Mouse (Mus musculus) limb, embryonic 12.5 days (tissue): ENCODE data around the gene Rasal3. TPM values are rescaled to one million over a fixed set of nuclear protein-coding genes. Genes with fewer than 3 reads are reported as not detected.

ENCODE experiments used
- ATAC-seq: fragments of 200-750 bp; cut with Nextera tagmentation; 2 replicates; pipeline ENCODE4 v1.8.0; 2017; ENCODE audit warnings: low read depth, moderate TSS enrichment; ENCODE audit not compliant: insufficient number of reproducible peaks, insufficient read depth, low FRiP score, low TSS enrichment
- H3K27ac ChIP-seq: fragments of 300-500 bp; sonication (generic); 2 replicates; pipeline ENCODE4 v1.5.1; 2016; ENCODE audit warnings: mild to moderate bottlenecking, moderate library complexity
- H3K27me3 ChIP-seq: fragments of 300-500 bp; sonication (generic); 2 replicates; pipeline ENCODE4 v1.6.1; 2016; ENCODE audit warnings: mild to moderate bottlenecking, moderate library complexity
- H3K36me3 ChIP-seq: fragments of 300-500 bp; sonication (generic); 2 replicates; pipeline ENCODE4 v1.6.1; 2016; ENCODE audit warnings: mild to moderate bottlenecking, moderate library complexity
- H3K4me1 ChIP-seq: fragments of 300-500 bp; sonication (generic); replicated peaks from 2 replicates; pipeline ENCODE4 v1.6.1; 2016
- H3K4me2 ChIP-seq: fragments of 300-500 bp; sonication (generic); 2 replicates; pipeline ENCODE4 v1.6.1; 2016; ENCODE audit warnings: mild to moderate bottlenecking, moderate library complexity
- H3K4me3 ChIP-seq: fragments of 300-500 bp; sonication (generic); replicated peaks from 2 replicates; pipeline ENCODE4 v1.5.1; 2016; ENCODE audit warnings: mild to moderate bottlenecking
- H3K9ac ChIP-seq: fragments of 300-500 bp; sonication (generic); replicated peaks from 2 replicates; pipeline ENCODE4 v1.6.1; 2016; ENCODE audit warnings: mild to moderate bottlenecking, moderate library complexity
- H3K9me3 ChIP-seq: fragments of 300-500 bp; sonication (generic); 2 replicates; pipeline ENCODE4 v1.6.1; 2016; ENCODE audit warnings: mild to moderate bottlenecking, moderate library complexity
- WGBS: fragments of 180-500 bp; shearing (Covaris S2); methylation state at CpG from one replicate; pipeline ENCODE4 v1.1.7; 2016; 5-methylcytosine and 5-hydroxymethylcytosine counted together
- polyA plus RNA-seq: library from polyadenylated mRNA; unstranded; fragments of >200 nt; fragmentation: Nextera tagmentation; extraction: Ambion mirVana; gene quantifications from 2 replicates; pipeline ENCODE4 v1.2.1, GENCODE M21; 2016

The Rasal3 gene
- polyA plus RNA-seq, 1 experiment from 2014 or later, result 1.1 TPM

DNA sequence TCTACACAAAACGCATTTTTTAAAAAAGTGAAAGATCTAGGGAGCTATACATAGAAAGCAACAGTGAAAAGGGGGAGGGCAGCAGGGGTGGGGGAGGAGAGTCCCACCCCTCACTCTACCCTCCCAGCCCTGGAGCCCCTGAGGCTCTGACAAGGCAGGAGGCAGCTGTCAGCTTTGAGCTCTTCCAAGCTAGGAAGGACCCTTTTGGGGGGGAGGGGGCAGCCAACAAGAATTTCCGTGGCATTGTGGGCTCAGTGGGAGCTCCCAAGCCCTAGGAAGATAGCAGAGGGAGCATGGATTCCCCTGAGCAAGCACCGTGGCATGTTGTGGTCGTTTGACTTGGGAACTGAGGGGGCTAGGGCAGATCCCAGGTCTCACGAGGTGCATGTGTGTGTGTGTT, 49.2 kb downstream of the Rasal3 start:
- Histone ChIP-seq H3K36me3 (peaks cover 65% of the 10 kb centered on the region), H3K27ac (no peak overlapping the region), H3K9ac (no peak overlapping the region), H3K4me3 (no peak overlapping the region), H3K9me3 (no peaks in the 10 kb centered on the region), H3K4me2 (no peak overlapping the region), H3K4me1 (peaks cover 7% of the 10 kb centered on the region), H3K27me3 (no peaks in the 10 kb centered on the region)
- ATAC-seq, result no peak
- 71% methylated on average over 5 of the region's 5 CpGs for WGBS

- 98% methylated on average over 4 of the region's 4 CpGs for WGBS
- H3K4me1 ChIP-seq, result peaks cover 13% of the 10 kb centered on the region
- no peak overlapping the region for H3K4me3 ChIP-seq
- peaks cover 60% of the 10 kb centered on the region for H3K36me3 ChIP-seq
- no peak overlapping the region for H3K27ac ChIP-seq
- no peaks in the 10 kb centered on the region for H3K9me3 ChIP-seq
- ATAC-seq, result no peak
- no peak overlapping the region for H3K4me2 ChIP-seq
- H3K27me3 ChIP-seq, result no peaks in the 10 kb centered on the region
- H3K9ac ChIP-seq, result no peak overlapping the region
Observed at GRCm38 (mm10) chr17:32353696-32354095, 49.7 kb downstream of the Rasal3 start.

- Histone ChIP-seq H3K27me3 (no peaks in the 10 kb centered on the region), H3K4me2 (no peak overlapping the region), H3K9me3 (no peaks in the 10 kb centered on the region), H3K27ac (no peak overlapping the region), H3K36me3 (peaks cover 40% of the 10 kb centered on the region), H3K4me1 (peaks cover 18% of the 10 kb centered on the region), H3K9ac (no peak overlapping the region), H3K4me3 (no peak overlapping the region)
- ATAC-seq, result no peak
Observed at GRCm38 (mm10) chr17:32351726-32352125, 51.7 kb downstream of the Rasal3 start.

DNA sequence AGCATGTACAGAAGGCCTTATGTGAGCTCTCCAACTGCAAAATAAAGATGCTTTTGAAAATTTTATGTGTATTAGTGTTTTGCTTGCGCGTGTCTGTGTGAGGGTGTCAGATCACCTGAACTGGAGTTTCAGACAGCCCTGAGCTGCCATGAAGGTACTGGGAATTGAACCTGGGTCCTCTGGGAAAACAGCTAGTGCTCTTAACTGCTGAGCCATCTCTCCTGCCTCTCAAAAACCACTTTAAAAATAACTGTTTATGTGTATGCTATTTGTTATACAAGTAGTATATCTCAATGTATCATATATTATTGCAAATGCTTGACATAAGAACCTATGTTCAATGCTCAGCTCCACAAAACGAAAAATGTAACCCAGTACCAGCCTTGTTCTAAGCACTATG, 52.1 kb downstream of the Rasal3 start:
- Histone ChIP-seq H3K4me2 (peak overlapping the region; percentile 64), H3K27me3 (no peaks in the 10 kb centered on the region), H3K36me3 (peaks cover 35% of the 10 kb centered on the region), H3K9me3 (no peaks in the 10 kb centered on the region), H3K9ac (no peak overlapping the region), H3K27ac (no peak overlapping the region), H3K4me1 (peaks cover 18% of the 10 kb centered on the region), H3K4me3 (no peak overlapping the region; the same call in 1 of the 2 replicates)
- WGBS, result 67% methylated on average over 3 of the region's 3 CpGs
- ATAC-seq, result no peak

- peaks cover 18% of the 10 kb centered on the region for H3K4me1 ChIP-seq
- H3K27ac ChIP-seq, result peak within 1 kb of the TSS; percentile 47; the same call in 1 of the 2 replicates
- peaks cover 27% of the 10 kb centered on the region for H3K36me3 ChIP-seq
- H3K9ac ChIP-seq, result peak within 1 kb of the TSS; percentile 76
- no peaks in the 10 kb centered on the region for H3K27me3 ChIP-seq
- peak within 1 kb of the TSS; percentile 84 for H3K4me2 ChIP-seq
- H3K9me3 ChIP-seq, result no peaks in the 10 kb centered on the region
- peak; percentile 97 for ATAC-seq
- H3K4me3 ChIP-seq, result peak within 1 kb of the TSS; percentile 81
- WGBS, result under 1% methylated on average over 37 of the region's 37 CpGs
Observed at GRCm38 (mm10) chr17:32350382-32350983, 52.9 kb downstream of the Rasal3 start, which contains the start of gene Akap8l. Gene Akap8l, minus strand, starts transcription at chr17:32350607.

- Histone ChIP-seq H3K36me3 (peaks cover 25% of the 10 kb centered on the region), H3K4me2 (peak overlapping the region; percentile 84), H3K27me3 (no peaks in the 10 kb centered on the region), H3K27ac (peak overlapping the region; percentile 47; the same call in 1 of the 2 replicates), H3K4me3 (peak overlapping the region; percentile 81), H3K9me3 (no peaks in the 10 kb centered on the region), H3K4me1 (peaks cover 18% of the 10 kb centered on the region), H3K9ac (peak overlapping the region; percentile 76)
- ATAC-seq, result no peak; the same call in 1 of the 2 replicates
- under 1% methylated on average over 24 of the region's 24 CpGs for WGBS
Observed at GRCm38 (mm10) chr17:32349851-32350381, 53.5 kb downstream of the Rasal3 start.

DNA sequence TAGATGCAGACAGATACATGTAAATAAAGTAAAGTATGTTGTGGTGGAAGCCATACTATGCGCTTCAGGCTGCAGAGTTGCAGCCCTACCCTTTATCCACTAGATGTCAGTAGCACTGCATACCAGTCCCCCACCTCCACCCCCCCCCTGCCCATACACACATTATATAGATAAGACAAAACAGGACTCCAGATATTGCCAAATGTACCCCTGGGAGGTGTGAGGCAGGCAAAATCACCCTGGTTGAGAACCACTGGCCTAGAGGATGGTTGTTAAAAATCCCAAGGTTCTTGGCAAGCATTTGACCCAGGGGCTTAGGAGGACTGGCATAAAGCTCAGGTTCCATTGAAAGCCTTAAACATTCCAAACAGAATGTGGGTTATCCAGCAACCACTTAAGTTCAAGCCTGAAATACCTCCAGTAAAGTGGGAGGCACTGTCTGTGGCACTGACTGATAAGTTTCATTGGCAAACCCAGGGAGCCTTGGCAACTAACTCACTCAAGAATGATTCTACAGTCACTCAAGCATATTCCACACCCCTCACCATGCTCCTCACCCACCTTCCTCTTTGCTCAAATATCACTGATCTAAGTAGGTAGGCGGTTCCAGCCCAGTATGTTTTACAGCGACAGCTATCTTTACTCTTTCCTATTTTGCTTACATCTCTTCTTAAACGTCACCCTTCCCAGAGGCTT, 54.2 kb downstream of the Rasal3 start:
- Histone ChIP-seq H3K9me3 (no peaks in the 10 kb centered on the region), H3K9ac (peak overlapping the region; percentile 76; the same call in 1 of the 2 replicates), H3K4me2 (peak overlapping the region; percentile 84), H3K36me3 (peaks cover 25% of the 10 kb centered on the region), H3K27ac (peak overlapping the region; percentile 41), H3K4me1 (peaks cover 18% of the 10 kb centered on the region), H3K27me3 (no peaks in the 10 kb centered on the region), H3K4me3 (peak overlapping the region; percentile 81)
- 19% methylated on average over 4 of the region's 4 CpGs for WGBS
- ATAC-seq, result no peak

- H3K9me3 ChIP-seq, result no peaks in the 10 kb centered on the region
- H3K4me2 ChIP-seq, result peak overlapping the region; percentile 84; the same call in 1 of the 2 replicates
- H3K27ac ChIP-seq, result no peak overlapping the region
- H3K4me3 ChIP-seq, result no peak overlapping the region
- H3K27me3 ChIP-seq, result no peaks in the 10 kb centered on the region
- H3K9ac ChIP-seq, result no peak overlapping the region
- no peak for ATAC-seq
- 84% methylated on average over 2 of the region's 2 CpGs for WGBS
- H3K4me1 ChIP-seq, result peaks cover 18% of the 10 kb centered on the region
- peaks cover 25% of the 10 kb centered on the region for H3K36me3 ChIP-seq
Observed at GRCm38 (mm10) chr17:32348406-32348805, 55.0 kb downstream of the Rasal3 start.

DNA sequence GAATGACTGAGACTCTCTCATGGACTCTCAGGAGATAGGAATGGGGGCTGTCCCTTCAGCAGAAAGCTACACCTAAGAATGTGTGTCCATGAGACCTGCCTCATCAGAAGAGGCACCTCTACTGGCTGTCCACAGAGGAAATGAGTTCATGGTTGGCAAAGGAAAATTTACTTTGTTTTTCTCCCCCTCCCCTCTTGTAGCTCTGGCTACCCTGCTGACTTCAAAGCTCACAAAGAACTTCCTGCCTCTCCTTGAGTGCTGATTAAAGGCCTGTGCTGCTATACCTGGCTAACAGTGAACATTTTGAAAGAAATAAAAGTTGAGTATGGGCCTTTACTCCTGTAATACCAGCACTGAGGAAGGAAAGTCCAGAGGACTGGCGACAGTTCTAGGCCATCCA, 62.3 kb downstream of the Rasal3 start:
- Histone ChIP-seq H3K27ac (no peak overlapping the region), H3K4me3 (no peak overlapping the region), H3K9me3 (no peaks in the 10 kb centered on the region), H3K9ac (no peak overlapping the region), H3K36me3 (peaks cover 63% of the 10 kb centered on the region), H3K4me2 (no peak overlapping the region), H3K27me3 (no peaks in the 10 kb centered on the region), H3K4me1 (no peaks in the 10 kb centered on the region)
- 87% methylated on average over 1 of the region's 1 CpGs for WGBS
- no peak for ATAC-seq
